Mouse (Mus musculus) hindbrain, embryonic 13.5 days (tissue): ENCODE results near the gene Upp2. TPM values are rescaled to one million over a fixed set of nuclear protein-coding genes. Genes with fewer than 3 reads are reported as not detected.

Experiments
- ATAC-seq: fragments of 200-750 bp; cut with Nextera tagmentation; 2 replicates; pipeline ENCODE4 v1.8.0; 2017; ENCODE audit warnings: moderate TSS enrichment; ENCODE audit not compliant: low FRiP score
- H3K27ac ChIP-seq: fragments of 300-500 bp; sonication (generic); 2 replicates; pipeline ENCODE4 v1.5.1; 2015; ENCODE audit warnings: inconsistent platforms, mild to moderate bottlenecking, moderate library complexity
- H3K27me3 ChIP-seq: fragments of 300-500 bp; sonication (generic); 2 replicates; pipeline ENCODE4 v1.6.1; 2015; ENCODE audit warnings: mild to moderate bottlenecking, inconsistent platforms
- H3K36me3 ChIP-seq: fragments of 300-500 bp; sonication (generic); 2 replicates; pipeline ENCODE4 v1.6.1; 2015; ENCODE audit warnings: mild to moderate bottlenecking, inconsistent platforms
- H3K4me1 ChIP-seq: fragments of 300-500 bp; sonication (generic); replicated peaks from 2 replicates; pipeline ENCODE4 v1.6.1; 2015; ENCODE audit warnings: inconsistent platforms
- H3K4me2 ChIP-seq: fragments of 300-500 bp; sonication (generic); 2 replicates; pipeline ENCODE4 v1.6.1; 2015; ENCODE audit warnings: inconsistent platforms, mild to moderate bottlenecking, moderate library complexity
- H3K4me3 ChIP-seq: fragments of 300-500 bp; sonication (generic); 2 replicates; pipeline ENCODE4 v1.5.1; 2015; ENCODE audit warnings: mild to moderate bottlenecking, inconsistent platforms
- H3K9ac ChIP-seq: fragments of 300-500 bp; sonication (generic); 2 replicates; pipeline ENCODE4 v1.6.1; 2015; ENCODE audit warnings: mild to moderate bottlenecking, inconsistent platforms
- H3K9me3 ChIP-seq: fragments of 300-500 bp; sonication (generic); 2 replicates; pipeline ENCODE4 v1.6.1; 2016; ENCODE audit warnings: inconsistent platforms
- WGBS: fragments of 180-500 bp; shearing (Covaris S2); methylation state at CpG from one replicate; pipeline ENCODE4 v1.1.7; 2015; 5-methylcytosine and 5-hydroxymethylcytosine counted together
- polyA plus RNA-seq: library from polyadenylated mRNA; unstranded; fragments of >200 nt; fragmentation: Nextera tagmentation; extraction: Ambion mirVana; gene quantifications from 2 replicates; pipeline ENCODE4 v1.2.1, GENCODE M21; 2015

The Upp2 gene
- polyA plus RNA-seq, 1 experiment from 2014 or later: 13.2 TPM

GRCm38 (mm10) chr2:58595350-58595749 is 28.3 kb downstream of the Upp2 start:
- Histone ChIP-seq H3K4me2 (no peak overlapping the region), H3K27ac (0 out of 2 replicates have a peak overlapping the region, but pooled peaks have one; percentile 1), H3K36me3 (no peaks in the 10 kb centered on the region), H3K4me1 (no peaks in the 10 kb centered on the region), H3K4me3 (no peak overlapping the region), H3K27me3 (no peaks in the 10 kb centered on the region), H3K9me3 (no peaks in the 10 kb centered on the region), H3K9ac (no peak overlapping the region)
- no peak for ATAC-seq
- WGBS: 83% methylated on average over 9 of the region's 9 CpGs

- H3K4me3 ChIP-seq: no peak overlapping the region
- no peak overlapping the region for H3K27ac ChIP-seq
- no peak overlapping the region for H3K4me2 ChIP-seq
- H3K27me3 ChIP-seq: no peaks in the 10 kb centered on the region
- H3K9me3 ChIP-seq: no peaks in the 10 kb centered on the region
- H3K36me3 ChIP-seq: no peaks in the 10 kb centered on the region
- H3K9ac ChIP-seq: no peak overlapping the region
- H3K4me1 ChIP-seq: no peaks in the 10 kb centered on the region
- no peak for ATAC-seq
- WGBS: 77% methylated on average over 17 of the region's 17 CpGs
Measured at GRCm38 (mm10) chr2:58596774-58597342, 29.8 kb downstream of the Upp2 start.

GRCm38 (mm10) chr2:58597556-58597955 is 30.5 kb downstream of the Upp2 start:
- no peaks in the 10 kb centered on the region for H3K27me3 ChIP-seq
- H3K36me3 ChIP-seq: no peaks in the 10 kb centered on the region
- no peaks in the 10 kb centered on the region for H3K4me1 ChIP-seq
- H3K9ac ChIP-seq: no peak overlapping the region
- no peak overlapping the region for H3K27ac ChIP-seq
- no peak for ATAC-seq
- no peak overlapping the region for H3K4me2 ChIP-seq
- no peak overlapping the region for H3K4me3 ChIP-seq
- 84% methylated on average over 3 of the region's 3 CpGs for WGBS
- H3K9me3 ChIP-seq: no peaks in the 10 kb centered on the region

- no peaks in the 10 kb centered on the region for H3K27me3 ChIP-seq
- H3K36me3 ChIP-seq: no peaks in the 10 kb centered on the region
- H3K4me2 ChIP-seq: no peak overlapping the region
- no peak overlapping the region for H3K4me3 ChIP-seq
- ATAC-seq: no peak
- no peak overlapping the region for H3K27ac ChIP-seq
- H3K4me1 ChIP-seq: no peaks in the 10 kb centered on the region
- H3K9ac ChIP-seq: no peak overlapping the region
- WGBS: 97% methylated on average over 6 of the region's 6 CpGs
- no peaks in the 10 kb centered on the region for H3K9me3 ChIP-seq
Measured at GRCm38 (mm10) chr2:58599639-58600038, 32.5 kb downstream of the Upp2 start.

- Histone ChIP-seq H3K4me2 (no peak overlapping the region), H3K4me3 (no peak overlapping the region), H3K9me3 (no peaks in the 10 kb centered on the region), H3K9ac (no peak overlapping the region), H3K27ac (no peak overlapping the region), H3K27me3 (no peaks in the 10 kb centered on the region), H3K36me3 (no peaks in the 10 kb centered on the region), H3K4me1 (no peaks in the 10 kb centered on the region)
- no peak for ATAC-seq
- 87% methylated on average over 4 of the region's 4 CpGs for WGBS
Measured at GRCm38 (mm10) chr2:58601382-58601781, 34.3 kb downstream of the Upp2 start.

- H3K9ac ChIP-seq: no peak overlapping the region
- no peak for ATAC-seq
- 83% methylated on average over 3 of the region's 3 CpGs for WGBS
Measured at GRCm38 (mm10) chr2:58603379-58603778, 36.3 kb downstream of the Upp2 start.

GRCm38 (mm10) chr2:58604791-58605190 is 37.7 kb downstream of the Upp2 start:
- Histone ChIP-seq H3K9me3 (no peaks in the 10 kb centered on the region), H3K27ac (no peak overlapping the region), H3K36me3 (no peaks in the 10 kb centered on the region), H3K4me1 (no peaks in the 10 kb centered on the region), H3K9ac (no peak overlapping the region), H3K4me2 (no peak overlapping the region), H3K4me3 (no peak overlapping the region), H3K27me3 (no peaks in the 10 kb centered on the region)
- no peak for ATAC-seq
- 92% methylated on average over 3 of the region's 3 CpGs for WGBS

More at GRCm38 (mm10) chr2:58603379-58603778, 36.3 kb downstream of the Upp2 start:
- H3K36me3 ChIP-seq: no peaks in the 10 kb centered on the region
- H3K9me3 ChIP-seq: no peaks in the 10 kb centered on the region
- H3K4me3 ChIP-seq: no peak overlapping the region
- no peaks in the 10 kb centered on the region for H3K27me3 ChIP-seq
- no peak overlapping the region for H3K27ac ChIP-seq
- H3K4me1 ChIP-seq: no peaks in the 10 kb centered on the region
- no peak overlapping the region for H3K4me2 ChIP-seq

GRCm38 (mm10) chr2:58613720-58614119 is 46.6 kb downstream of the Upp2 start:
- no peaks in the 10 kb centered on the region for H3K27me3 ChIP-seq
- no peaks in the 10 kb centered on the region for H3K36me3 ChIP-seq
- H3K27ac ChIP-seq: no peak overlapping the region
- H3K9me3 ChIP-seq: no peaks in the 10 kb centered on the region
- ATAC-seq: no peak
- H3K9ac ChIP-seq: no peak overlapping the region
- H3K4me2 ChIP-seq: no peak overlapping the region
- H3K4me1 ChIP-seq: no peaks in the 10 kb centered on the region
- no peak overlapping the region for H3K4me3 ChIP-seq
- 96% methylated on average over 3 of the region's 3 CpGs for WGBS

- no peaks in the 10 kb centered on the region for H3K36me3 ChIP-seq
- H3K27ac ChIP-seq: no peak overlapping the region
- H3K9ac ChIP-seq: no peak overlapping the region
- H3K4me1 ChIP-seq: no peaks in the 10 kb centered on the region
- no peak overlapping the region for H3K4me2 ChIP-seq
- H3K27me3 ChIP-seq: no peaks in the 10 kb centered on the region
- H3K9me3 ChIP-seq: no peaks in the 10 kb centered on the region
- H3K4me3 ChIP-seq: no peak overlapping the region
- ATAC-seq: no peak
- WGBS: 95% methylated on average over 8 of the region's 8 CpGs
Measured at GRCm38 (mm10) chr2:58614851-58615250, 47.8 kb downstream of the Upp2 start.

GRCm38 (mm10) chr2:58615766-58616165 is 48.7 kb downstream of the Upp2 start:
- H3K27me3 ChIP-seq: no peaks in the 10 kb centered on the region
- H3K4me1 ChIP-seq: no peaks in the 10 kb centered on the region
- no peaks in the 10 kb centered on the region for H3K36me3 ChIP-seq
- no peaks in the 10 kb centered on the region for H3K9me3 ChIP-seq
- 95% methylated on average over 5 of the region's 5 CpGs for WGBS
- ATAC-seq: no peak
- H3K9ac ChIP-seq: no peak overlapping the region
- no peak overlapping the region for H3K27ac ChIP-seq
- no peak overlapping the region for H3K4me2 ChIP-seq
- no peak overlapping the region for H3K4me3 ChIP-seq

- Histone ChIP-seq H3K27ac (no peak overlapping the region), H3K27me3 (peaks cover 29% of the 10 kb centered on the region), H3K36me3 (no peaks in the 10 kb centered on the region), H3K9ac (no peak overlapping the region), H3K4me3 (no peak overlapping the region), H3K4me2 (no peak overlapping the region), H3K9me3 (no peaks in the 10 kb centered on the region), H3K4me1 (0 out of 2 replicates have a peak, but pooled peaks cover 8% of the 10 kb centered on the region)
- WGBS: 64% methylated on average over 12 of the region's 12 CpGs
- no peak for ATAC-seq
Measured at GRCm38 (mm10) chr2:58625186-58625585, 58.1 kb downstream of the Upp2 start.

GRCm38 (mm10) chr2:58625681-58626080 is 58.6 kb downstream of the Upp2 start:
- 5% methylated on average over 2 of the region's 2 CpGs for WGBS
- H3K27me3 ChIP-seq: peaks cover 34% of the 10 kb centered on the region
- no peak overlapping the region for H3K27ac ChIP-seq
- H3K4me1 ChIP-seq: 0 out of 2 replicates have a peak, but pooled peaks cover 8% of the 10 kb centered on the region
- no peak for ATAC-seq
- no peak overlapping the region for H3K4me2 ChIP-seq
- no peak overlapping the region for H3K4me3 ChIP-seq
- no peak overlapping the region for H3K9ac ChIP-seq
- no peaks in the 10 kb centered on the region for H3K36me3 ChIP-seq
- no peaks in the 10 kb centered on the region for H3K9me3 ChIP-seq

- no peak overlapping the region for H3K9ac ChIP-seq
- no peak overlapping the region for H3K27ac ChIP-seq
- peaks cover 39% of the 10 kb centered on the region for H3K27me3 ChIP-seq
- 0 out of 2 replicates have a peak, but pooled peaks cover 8% of the 10 kb centered on the region for H3K4me1 ChIP-seq
- no peak overlapping the region for H3K4me2 ChIP-seq
- H3K4me3 ChIP-seq: no peak overlapping the region
- H3K9me3 ChIP-seq: no peaks in the 10 kb centered on the region
- peak; percentile 43; the same call in 1 of the 2 replicates for ATAC-seq
- WGBS: 6% methylated on average over 8 of the region's 8 CpGs
- no peaks in the 10 kb centered on the region for H3K36me3 ChIP-seq
Measured at GRCm38 (mm10) chr2:58626136-58626769, 59.2 kb downstream of the Upp2 start.
